Mouse (Mus musculus) adrenal gland, postnatal 0 days (tissue): ENCODE results near the gene Mmp7. TPM values are rescaled to one million over a fixed set of nuclear protein-coding genes. Genes with fewer than 3 reads are reported as not detected.

Experiments used
- polyA plus RNA-seq: library from polyadenylated mRNA; unstranded; fragments of >200 nt; fragmentation: Nextera tagmentation; extraction: Ambion mirVana; gene quantifications from 2 replicates; pipeline ENCODE4 v1.2.1, GENCODE M21; 2015

Gene Mmp7
- polyA plus RNA-seq: 0.24 TPM in 1 of 2 replicates, not detected in the other

DNA sequence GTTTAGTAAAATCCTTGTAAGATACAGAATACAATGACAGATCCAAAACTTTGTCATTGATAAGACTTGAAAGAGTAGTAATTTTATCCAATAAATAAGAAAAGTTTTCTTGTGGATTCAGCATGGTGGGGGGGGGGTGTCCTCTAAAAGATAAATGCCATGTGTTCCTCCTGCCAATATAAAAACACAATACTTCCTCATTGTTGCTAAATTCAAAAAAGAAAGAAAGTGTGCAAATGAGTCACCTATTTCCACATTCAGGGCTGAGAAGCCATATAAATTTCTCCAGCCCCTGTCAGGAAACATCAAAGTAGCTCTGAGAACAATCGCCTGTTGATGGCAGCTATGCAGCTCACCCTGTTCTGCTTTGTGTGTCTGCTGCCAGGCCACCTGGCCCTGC lies at the start of gene Mmp7:
TSS of gene Mmp7 (plus strand) at position 301 of the 400 bp plus-strand sequence.

Other genes starting within 250 kb of the Mmp7 start
- 0.10 and 0.13 TPM in 2 replicates for gene Mmp3, start 246.3 kb upstream of the Mmp7 start, polyA plus RNA-seq
- gene Mmp10, start 189.7 kb upstream of the Mmp7 start, polyA plus RNA-seq: 0.11 TPM in 1 of 2 replicates, not detected in the other
- 1.8 TPM in 2 replicates for gene Mmp8, start 133.6 kb upstream of the Mmp7 start, polyA plus RNA-seq
- gene Mmp27, start 120.7 kb upstream of the Mmp7 start, polyA plus RNA-seq: 0.08 TPM in 1 of 2 replicates, not detected in the other
- gene Mmp20, start 63.9 kb upstream of the Mmp7 start, polyA plus RNA-seq: not detected in 2 replicates
- gene Tmem123, start 72.0 kb downstream of the Mmp7 start, polyA plus RNA-seq: 59.9 and 83.6 TPM in 2 replicates
- 31.8 and 46.1 TPM in 2 replicates for gene Birc2, start 145.0 kb downstream of the Mmp7 start, polyA plus RNA-seq
- 9.1 and 16.0 TPM in 2 replicates for gene Birc3, start 181.1 kb downstream of the Mmp7 start, polyA plus RNA-seq